Mouse (Mus musculus) lung, postnatal 4 days (tissue): ENCODE measurements around the gene Eral1.

Source experiments
- DNase-seq, 2 experiments: peaks; one replicate each; pipeline ENCODE4 v3.0.0; 2021

The Eral1 gene

GRCm38 (mm10) chr11:78036791-78037190 is 43.4 kb downstream of the Eral1 start:
- no peak for DNase-seq

GRCm38 (mm10) chr11:78033931-78034617 is 46.1 kb downstream of the Eral1 start:
- peak in 1 of 2 experiments; percentile 25 for DNase-seq

- no peak for DNase-seq
Measured at GRCm38 (mm10) chr11:78032809-78033195, 47.4 kb downstream of the Eral1 start.

GRCm38 (mm10) chr11:78031947-78032808 is 48.0 kb downstream of the Eral1 start, which contains the start of gene Dhrs13:
Gene Dhrs13 (plus strand): TSS chr11:78032280.
- peak; percentile 96 for DNase-seq

- no peak for DNase-seq
Measured at GRCm38 (mm10) chr11:78031389-78031788, 48.8 kb downstream of the Eral1 start.

GRCm38 (mm10) chr11:78030600-78030999 is 49.6 kb downstream of the Eral1 start:
- no peak for DNase-seq

- DNase-seq = no peak
Measured at GRCm38 (mm10) chr11:78029240-78029639, 50.9 kb downstream of the Eral1 start.

GRCm38 (mm10) chr11:78023607-78024006 is 56.6 kb downstream of the Eral1 start:
- DNase-seq = peak in 1 of 2 experiments; percentile 50
